Mouse (Mus musculus): ENCODE measurements around the gene Ddias.

Gene Ddias

DNA sequence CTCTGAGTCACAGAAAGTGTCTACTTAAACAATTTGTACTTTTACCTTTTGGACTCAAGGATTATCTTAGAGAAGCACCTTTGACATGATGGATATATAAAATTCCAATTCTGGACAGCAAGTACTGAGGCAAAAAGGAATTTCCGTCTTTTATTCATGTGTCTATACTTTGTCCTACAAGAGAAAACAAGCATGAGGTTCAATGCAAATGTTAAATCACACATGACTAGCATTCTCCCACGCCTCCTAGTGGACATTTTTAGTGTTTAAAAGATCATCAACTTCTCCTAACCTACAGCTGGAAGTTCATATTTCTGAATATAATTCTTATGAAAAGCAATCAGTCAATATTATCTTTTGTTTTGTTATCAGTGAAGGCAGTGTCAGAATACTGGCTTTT, 7.5 kb downstream of the Ddias start:
- DNase-seq (ENCODE audit: inconsistent ontology term): peak; percentile 34

DNA sequence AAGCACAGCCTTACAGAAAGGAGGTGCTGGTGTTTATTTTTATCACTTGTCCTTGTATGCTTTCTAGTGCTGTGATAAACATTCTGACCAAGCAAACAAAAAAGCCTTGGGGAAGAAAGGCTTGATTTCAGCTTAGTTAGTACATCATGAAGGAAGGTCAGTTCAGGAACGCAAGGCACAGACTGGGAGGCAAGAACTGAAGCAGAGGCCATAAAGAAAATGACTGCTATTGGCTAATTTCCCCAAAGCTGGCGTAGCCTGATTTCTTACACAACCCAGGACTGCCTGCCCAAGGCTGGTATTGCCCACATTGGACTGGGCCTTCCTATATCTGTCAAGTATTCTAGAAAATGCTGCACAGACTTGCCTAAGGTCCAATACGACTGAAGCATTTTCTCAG, 25.8 kb downstream of the Ddias start:
- no peak for DNase-seq (ENCODE audit: inconsistent ontology term)

DNA sequence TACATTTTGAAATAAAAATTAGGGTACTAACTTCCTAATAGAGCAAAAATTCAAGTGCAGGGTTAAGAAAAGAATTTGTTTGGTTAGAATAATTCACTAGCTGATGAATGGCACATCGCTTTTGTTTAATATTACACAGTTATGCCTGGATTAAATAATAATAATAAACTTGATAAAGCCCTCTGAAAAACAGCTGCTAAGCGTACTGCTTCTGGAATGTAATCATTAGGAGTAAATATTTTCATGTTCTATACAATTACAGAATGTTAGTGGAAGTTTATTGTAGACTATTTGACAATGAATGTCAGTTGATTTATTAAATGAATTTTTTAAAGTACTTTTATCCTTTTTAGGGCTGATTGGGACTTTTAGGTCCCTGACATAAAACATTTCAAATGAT, 31.8 kb downstream of the Ddias start:
- DNase-seq (ENCODE audit: inconsistent ontology term): no peak

DNA sequence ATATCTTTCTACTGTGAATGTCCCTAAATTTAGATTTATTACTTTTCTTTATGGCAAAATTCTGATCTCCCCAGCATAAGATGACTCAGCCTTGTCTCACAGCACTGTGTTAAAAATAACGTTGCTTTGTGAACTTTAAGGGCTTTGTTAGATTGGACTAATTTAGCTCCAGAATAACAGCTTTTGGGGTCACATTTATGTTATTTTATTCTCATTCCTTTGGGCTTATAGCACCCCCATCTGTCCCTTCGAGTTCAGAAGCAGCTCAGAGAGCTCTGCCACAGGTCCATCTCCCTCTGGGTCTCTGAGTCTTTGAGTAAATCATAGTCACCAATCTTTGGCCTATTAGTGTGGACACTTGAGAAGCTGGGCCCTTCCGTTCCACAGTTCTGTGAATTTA, 36.1 kb downstream of the Ddias start:
- no peak for DNase-seq (ENCODE audit: inconsistent ontology term)

DNA sequence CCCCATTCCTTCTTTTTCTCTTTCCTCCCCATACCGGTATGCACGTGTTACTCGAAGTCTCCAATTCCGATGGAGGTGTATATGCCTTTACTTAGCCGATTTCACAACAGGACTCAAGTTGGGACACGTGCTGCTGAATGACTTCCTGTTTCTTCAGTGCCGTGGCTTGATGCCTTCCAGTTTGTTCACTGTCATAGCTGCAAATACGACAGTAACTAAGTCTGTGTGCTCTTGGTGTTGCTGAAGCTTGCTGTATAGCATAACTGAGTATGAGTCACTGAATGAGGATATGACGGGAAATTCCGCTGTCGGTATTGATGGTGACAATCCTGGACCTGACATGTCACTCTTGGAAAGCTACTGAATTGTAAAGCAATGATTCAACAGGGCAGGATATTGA, 36.8 kb downstream of the Ddias start:
- peak; percentile 55 for DNase-seq (ENCODE audit: inconsistent ontology term)

DNA sequence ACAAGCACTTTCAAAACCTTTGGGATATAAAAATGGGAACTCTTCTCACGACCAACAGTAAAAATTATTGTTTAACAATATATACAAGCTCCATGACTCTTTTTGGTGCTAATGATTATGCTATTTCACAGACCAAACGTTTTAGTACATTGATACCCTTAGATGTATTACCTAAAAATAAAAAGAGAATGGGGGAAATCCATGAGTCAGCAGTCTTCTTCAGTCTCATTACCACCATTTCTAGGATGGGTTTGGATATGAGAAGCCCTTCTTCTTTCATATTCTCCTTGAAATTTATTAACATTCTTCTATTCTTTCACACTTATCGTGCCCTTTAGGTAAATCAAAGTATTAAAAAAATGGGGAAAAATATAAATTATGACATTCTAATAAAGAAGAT, 37.6 kb downstream of the Ddias start:
- no peak for DNase-seq (ENCODE audit: inconsistent ontology term)

DNA sequence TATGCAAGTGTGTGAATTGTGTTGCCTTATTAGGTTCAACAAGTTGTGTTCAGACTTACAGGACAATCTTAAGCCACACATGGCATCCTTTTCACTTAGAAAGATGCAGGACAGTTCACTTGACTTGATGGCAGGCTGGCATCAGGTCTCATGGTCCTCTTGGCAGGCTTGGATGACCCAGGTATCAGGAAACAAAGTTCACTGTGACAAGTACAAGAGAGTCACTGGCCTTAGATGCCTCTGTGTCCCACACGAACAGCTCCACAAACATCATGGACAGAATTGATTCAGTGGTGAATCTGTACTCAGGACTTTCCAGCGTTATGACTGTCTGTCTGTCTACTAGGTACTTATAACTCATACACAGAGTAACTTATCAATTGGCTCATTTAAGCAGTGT, 39.7 kb downstream of the Ddias start:
- DNase-seq (ENCODE audit: inconsistent ontology term): no peak

DNA sequence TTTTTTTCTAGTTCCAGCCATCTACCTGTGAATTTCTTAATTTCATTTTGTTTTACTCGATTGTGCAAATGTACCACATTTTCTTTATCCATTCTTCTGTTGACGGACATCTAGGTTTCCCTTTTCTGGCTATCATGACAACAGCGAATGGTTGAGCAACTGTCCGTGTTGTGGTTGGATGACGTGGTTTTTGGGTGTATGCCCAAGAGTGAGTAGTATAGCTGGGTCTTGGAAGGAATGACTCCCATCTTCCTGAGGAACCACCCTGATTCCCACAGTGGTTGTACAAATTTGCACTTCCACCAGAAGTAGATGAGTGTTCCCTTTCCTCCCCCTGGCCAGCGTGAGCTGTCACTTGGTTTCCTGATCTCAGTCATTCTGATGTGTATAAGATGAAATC, 41.7 kb downstream of the Ddias start:
- DNase-seq (ENCODE audit: inconsistent ontology term): no peak

DNA sequence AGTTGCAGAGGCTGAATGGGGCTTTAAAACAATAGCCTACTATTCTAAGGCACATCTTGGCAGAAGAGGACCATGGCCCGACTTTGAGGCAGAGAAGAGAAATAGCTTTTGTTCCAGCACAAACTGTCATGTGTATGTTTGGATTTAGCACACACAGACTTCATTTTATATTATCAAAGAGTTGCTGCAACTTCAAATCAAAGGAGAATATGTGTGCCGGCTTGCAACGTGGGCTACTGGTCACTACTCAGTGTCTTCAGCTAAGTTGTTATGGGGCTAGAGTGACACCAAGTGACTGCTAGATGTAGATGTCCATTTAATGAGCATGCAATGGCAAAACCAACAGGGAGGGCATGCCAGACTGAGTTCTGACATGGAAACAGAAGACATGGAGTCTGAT, 46.1 kb downstream of the Ddias start:
- peak; percentile 59 for DNase-seq (ENCODE audit: inconsistent ontology term)

DNA sequence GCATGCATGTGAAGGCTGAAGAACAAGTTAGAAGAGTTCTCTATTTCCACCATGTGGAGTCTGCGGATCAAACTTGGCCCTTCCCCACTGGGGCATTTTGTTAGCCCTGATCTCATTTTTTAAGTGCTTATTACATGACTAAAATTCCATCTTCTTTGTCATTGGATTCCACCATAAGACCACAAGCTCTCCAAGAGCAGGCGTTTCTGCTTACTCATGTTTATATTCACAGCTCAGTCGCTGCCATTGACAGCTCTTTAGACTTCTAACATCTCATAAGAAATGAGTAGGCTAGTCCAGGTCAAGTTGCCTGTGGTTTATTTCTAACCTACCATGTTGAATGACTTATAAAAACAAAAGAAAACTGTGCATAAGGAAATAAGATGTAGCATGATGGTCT, 47.8 kb downstream of the Ddias start:
- DNase-seq (ENCODE audit: inconsistent ontology term): peak; percentile 84

DNA sequence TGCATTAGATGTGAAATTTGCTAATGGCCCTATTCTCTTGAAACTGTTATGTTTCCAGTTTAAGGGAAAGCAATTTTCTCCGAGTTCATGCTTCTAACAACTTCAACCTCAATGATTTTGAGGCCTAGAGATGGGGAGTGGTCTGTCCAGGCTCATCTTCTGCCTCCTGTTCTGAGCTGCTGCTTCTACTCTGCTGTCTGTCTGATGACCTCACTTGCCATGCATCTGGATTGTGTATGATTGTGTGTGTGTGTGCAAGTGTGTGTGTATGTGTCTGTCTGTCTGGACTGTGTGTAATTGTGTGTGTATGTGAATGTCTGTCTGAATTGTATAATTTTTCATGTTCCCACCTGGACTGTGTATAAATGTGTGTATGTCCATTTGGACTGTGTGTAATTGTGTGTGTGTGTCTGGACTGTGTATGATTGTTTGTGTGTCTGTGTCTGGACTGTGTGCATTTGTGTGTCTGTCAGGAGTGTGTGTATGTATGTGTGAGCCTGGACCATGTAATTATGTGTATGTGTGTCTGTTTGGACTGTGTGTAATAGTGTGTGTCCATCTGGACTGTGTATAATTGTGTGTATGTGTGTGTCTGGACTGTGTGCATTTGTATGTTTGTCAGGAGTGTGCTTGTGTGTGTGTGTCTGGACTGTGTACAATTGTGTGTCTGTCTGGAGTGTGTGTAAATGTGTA, 51.5 kb downstream of the Ddias start:
- DNase-seq (ENCODE audit: inconsistent ontology term): no peak

DNA sequence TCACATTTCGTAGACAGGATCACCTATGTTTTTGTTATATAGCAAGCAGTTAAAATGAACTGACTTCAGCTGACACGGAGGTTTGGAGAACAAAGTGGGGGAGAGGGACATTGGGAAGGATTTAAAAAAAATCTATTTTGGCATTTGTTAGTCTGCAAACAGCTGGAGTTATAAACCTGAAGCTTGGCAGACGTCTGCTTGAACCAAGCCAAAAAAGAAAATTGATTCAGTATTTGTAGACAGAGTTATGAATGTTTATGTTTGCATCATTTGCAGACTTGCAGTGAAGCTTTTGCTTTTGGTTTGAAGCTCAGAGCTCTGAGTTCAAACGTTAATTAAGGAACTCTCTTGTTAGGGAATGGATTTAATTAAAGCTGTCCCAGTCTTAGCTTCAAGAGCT, 52.2 kb downstream of the Ddias start:
- DNase-seq (ENCODE audit: inconsistent ontology term): no peak

DNA sequence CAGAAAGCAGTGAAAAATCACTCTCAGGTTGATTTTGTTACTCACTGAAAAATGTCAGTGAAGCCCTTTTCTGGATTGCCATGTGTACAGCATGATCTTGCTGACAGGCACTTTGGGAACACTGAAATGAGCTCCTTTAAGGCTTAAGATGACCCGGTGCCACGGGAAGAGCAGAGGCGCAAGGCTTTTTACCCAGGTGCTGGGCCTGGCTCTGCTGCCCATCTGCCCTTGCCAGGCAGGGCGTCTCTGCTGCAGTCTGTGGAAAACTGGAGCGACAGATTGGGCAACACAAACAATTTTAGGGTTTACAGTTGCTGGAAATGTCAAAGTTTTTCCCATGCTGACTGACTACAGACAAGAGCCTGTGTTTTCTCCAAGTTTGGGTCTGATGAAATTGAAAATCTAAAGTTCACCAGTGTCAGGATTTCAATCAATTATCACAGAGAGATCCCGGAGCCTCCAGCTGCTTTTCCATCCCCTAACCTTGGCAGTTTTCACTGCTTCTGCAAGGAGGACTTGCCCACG, 53.0 kb downstream of the Ddias start:
- DNase-seq (ENCODE audit: inconsistent ontology term): no peak

DNA sequence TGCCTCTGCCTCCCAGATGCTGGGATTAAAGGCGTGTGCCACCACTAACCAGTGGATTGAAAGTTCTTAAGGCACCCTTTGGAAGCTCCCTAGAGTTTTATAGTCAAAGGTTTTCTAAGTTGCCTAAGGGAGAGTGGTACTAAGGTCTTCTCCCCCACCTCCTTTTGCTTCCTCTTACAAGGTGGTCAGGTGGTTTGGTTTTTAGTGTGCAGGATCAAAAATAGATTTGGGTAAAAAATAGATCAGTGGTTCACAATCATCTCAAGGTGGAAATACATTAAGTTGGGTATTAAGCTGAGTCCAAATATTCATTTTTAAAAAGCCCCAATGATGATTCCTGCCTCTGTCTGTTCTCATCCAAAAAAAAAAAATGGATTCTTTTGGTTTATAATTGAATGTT, 53.6 kb downstream of the Ddias start:
- no peak for DNase-seq (ENCODE audit: inconsistent ontology term)

DNA sequence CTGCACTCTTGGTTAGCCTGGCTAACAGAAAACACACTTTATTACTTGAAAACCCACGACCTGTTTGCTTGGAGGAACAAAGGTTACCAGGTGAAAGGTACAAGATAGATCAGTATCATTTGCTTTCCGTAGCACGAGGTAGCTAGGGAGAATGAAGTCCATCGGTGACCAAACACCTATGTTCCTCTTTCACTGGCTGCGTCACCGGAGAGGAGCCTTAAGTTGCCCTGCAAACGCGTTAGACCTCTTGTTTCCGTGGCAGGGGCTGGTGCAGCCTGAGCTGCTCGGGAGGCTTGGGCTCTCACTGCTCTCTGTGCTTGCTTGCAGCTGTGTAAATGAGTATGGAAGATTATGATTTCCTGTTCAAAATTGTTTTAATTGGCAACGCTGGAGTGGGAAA, 54.4 kb downstream of the Ddias start:
- no peak for DNase-seq (ENCODE audit: inconsistent ontology term)

DNA sequence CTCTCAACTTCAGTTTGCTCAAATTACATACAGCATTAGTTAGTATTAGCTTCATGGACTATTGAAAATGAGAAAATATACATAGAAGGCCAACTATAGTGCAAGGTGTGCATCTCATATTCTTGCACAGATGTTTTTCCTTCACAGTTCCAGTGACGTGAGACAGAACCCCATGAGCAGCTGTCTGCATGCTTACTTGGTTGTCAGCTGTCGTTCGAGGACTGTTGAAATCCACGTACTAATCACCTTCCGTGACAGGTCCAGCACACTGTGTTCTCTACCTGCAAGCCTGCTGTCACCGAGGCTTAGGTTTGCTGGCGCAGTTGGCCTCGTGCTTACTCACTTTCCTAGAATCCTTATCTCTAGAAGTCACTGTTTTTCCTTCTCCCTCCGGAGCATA, 56.2 kb downstream of the Ddias start:
- no peak for DNase-seq (ENCODE audit: inconsistent ontology term)

DNA sequence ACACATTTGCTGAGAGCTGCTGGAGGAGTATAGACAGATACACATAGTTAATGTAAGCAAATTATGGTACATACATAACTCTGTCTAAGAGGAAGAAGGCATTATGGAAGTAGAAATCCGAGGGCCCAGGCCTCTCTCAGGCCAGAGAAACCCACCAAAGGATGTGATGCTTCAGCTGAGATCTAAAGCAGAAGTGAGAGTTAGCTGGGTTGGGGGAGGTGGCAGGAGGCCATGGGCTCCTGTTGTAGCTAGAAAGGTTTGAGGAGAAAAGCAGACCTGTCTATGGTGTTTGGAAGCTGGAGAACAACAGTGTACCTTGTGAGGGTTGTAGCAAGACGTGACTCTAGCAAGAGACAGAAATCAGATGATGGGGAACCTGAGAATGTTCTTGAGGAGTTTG, 56.8 kb downstream of the Ddias start:
- DNase-seq (ENCODE audit: inconsistent ontology term): no peak

DNA sequence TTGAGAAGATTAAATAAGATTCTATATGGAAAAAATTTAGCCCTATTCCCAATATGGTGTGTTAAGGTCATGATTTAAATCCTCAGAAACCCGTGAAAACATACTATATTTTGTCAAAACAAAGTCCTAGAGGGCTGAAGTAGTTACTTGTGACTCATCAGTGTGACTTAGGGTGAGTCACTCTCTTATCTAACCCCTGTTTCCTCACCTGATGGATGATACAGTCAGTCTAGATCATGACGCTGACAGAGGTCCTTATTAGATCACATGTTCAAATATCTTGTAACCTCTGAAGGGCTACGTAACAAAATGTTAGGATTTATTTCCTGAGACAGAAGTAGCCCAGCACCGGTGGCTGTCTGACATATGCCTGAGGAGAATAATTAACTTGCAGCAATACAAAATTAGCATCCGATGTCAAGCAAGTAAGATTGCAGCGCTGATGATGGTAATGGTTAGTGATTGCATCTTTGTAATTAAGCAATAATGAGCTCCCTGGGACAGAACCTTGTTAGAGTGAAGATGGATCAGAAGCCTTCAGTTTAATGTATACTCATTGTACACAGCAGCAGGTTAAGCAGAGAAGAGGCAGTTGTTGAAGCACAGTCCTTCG, 62.3 kb downstream of the Ddias start:
- no peak for DNase-seq (ENCODE audit: inconsistent ontology term)
